Mouse (Mus musculus): ENCODE measurements at regions not wholly inside any gene's neighbourhood (a gene's known extent, or its start where the extent isn't known, plus 50 kb on each side); places are given as distances from the start of the nearest gene placed in this dataset.
"Not testable (repeated sequence)": the region's sequence is repeated elsewhere in the genome, so short reads cannot be mapped to it uniquely, and the experiment has no call there.

- no peak for DNase-seq
Measured at GRCm38 (mm10) chr5:40901742-40902141, 806.2 kb downstream of the Rab28 start.

DNA sequence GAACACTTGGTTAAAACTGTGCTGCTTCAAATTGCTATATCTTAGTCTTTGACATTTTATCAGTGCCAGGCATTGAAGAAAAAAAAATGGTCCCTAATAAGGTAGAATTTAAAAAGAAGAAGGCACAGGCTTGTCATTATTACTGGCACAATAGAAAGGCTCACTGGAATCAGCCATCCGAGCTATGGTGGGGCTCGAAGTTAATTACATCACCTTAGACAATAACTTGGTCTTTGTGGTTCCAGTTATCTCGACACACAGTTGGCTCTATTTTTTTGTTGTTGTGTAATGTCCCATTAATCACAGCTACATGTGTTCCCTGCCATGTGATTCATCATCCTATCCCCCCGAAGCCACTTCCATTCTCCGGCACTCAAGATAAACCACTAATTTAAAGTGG lies 825.1 kb downstream of the Rab28 start:
- no peak for DNase-seq

DNA sequence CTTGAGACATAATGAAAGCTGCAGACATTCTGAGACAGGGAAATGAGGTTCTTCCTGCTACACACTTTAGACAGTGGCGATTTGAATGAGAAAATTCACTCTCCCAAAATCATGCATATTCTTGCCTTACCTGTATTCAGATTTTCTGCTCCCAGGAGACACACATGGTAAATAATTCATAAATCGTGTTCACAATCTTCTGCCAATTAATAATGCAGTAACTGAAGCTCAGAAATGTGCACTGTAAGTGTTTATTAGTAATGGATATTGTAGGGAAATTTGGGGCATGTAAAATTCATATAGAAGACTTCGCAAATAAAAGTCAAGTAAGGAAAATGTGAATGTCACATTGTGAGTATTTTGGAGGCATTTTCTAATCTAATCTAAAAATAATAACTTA lies 830.2 kb downstream of the Rab28 start:
- no peak for DNase-seq

DNA sequence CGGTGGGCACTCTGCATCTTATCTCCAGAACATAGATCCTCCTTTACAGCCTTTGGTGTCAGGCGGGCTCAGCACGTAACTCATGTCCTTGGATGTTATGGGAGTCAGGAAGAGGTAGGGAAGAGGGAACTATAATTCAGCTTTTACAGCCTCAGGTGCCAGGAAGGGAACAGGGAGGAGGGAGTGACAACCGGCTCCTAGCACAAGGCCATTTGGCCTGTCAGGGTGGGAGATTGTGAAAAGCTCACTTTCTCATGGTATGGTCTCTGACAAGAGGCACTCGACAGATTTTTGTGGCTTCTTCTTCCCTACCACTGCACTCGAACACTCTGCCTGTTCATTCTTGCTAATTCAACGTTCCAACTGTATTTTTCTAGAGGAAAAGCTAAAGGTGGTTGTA lies 845.6 kb downstream of the Rab28 start:
- DNase-seq, result not testable (repeated sequence)
